Mouse (Mus musculus) activated CD4-positive, CD25-positive, alpha-beta regulatory T cell, adult 9 weeks (primary cell): ENCODE data around the gene Otud5. TPM values are rescaled to one million over a fixed set of nuclear protein-coding genes. Genes with fewer than 3 reads are reported as not detected.

Experiments
- polyA plus RNA-seq: library from polyadenylated mRNA; unstranded; fragments of 100-300 nt; shearing (Covaris generic); gene quantifications from one replicate; pipeline ENCODE4 v1.2.1, GENCODE M21; 2017

Gene Otud5
- 16.6 TPM for polyA plus RNA-seq

DNA sequence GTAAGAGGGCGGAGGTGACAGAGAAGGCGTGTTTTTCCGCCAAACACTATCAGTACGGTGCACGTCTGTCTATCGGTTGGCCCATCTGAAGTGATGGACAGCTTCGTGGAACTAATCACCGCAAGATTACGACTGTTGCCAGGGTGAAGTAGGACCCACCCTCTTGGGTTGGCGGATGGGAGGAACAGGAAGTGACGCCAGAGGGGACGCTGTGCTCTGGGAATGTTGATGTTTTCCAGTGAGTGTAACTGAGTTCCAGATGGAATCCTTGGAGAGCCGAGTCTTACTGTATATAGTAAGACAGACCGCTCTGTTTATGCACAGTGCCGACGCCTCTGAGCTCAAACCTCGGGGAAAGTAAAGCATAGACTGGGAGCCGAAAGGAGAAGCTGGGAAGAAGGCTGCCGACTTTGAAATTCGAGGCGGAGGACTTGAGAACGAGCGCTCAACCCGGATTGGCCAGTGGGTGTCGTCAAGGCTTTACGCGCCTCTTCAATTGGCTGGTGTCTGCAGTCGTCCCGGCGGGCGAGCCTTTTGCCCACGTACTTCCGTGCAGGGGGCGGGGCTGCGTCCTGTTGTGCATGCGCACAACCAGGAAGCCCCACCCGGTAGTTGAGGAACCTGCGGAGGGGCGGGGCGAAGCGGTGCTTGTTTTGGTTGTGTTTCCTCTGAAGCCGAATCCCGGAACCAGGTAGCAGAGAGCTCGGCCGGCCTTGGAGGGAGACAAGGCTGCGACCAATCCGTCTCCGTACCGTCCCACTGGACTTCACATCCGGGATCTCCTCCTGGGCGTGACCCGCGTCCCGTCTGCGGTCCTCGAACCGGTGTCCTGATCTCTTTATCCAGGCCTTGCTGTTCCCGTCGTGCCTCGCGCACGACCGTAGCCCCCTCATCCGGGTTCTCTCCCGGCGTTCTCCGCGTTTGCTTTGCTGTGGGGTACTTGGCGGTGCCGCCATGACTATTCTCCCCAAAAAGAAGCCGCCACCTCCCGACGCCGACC is at the start of gene Otud5:
Gene Otud5, plus strand, starts transcription at position 202 of the 1,000 bp plus-strand sequence.

DNA sequence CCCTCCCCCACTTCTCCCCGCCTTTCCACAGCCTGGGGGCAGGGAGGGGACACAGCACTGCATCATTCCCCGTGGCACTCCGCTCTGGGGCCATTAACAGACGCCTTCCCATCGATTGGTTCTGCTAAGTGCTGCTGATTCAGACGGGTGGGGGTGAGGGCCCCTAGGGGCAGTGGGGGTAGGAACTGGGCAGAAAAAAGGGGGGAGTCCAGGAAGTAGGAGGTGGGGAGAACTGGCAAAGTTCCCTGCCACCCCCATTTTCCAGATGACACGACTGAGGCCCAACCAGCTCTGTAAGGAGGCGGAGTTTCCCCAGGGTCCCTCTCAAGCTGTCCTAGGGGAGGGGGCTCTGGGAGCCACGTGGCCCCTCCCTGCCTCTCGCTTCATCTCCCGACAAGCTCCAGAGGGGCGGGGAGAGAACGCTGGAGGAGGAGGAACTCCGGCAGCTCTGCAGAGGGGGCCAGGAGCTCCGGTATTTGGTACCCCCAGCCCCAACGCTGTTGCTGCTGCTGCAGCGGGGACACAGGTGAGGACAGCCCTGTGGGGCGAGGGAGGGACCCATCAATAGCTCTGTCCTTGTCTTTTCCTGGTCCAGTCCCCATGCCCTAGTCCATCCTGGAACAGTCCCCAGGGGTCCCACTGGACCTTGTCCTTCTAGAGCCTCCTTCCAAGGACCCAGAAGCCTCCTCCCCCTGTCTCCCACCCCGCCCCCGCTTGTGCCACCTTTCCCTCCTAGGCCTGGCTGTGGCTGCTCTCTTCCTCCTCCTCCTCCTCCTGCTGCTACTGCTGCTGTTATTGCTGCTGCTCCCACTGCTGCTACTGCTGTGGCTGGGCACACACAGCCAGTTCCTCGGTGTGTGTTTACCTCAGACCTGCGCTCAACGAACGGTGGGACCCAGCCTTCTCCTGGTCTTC is 19.0 kb upstream of the Otud5 start, which contains the start of gene Kcnd1:
Gene Kcnd1, plus strand, starts transcription at position 425 of the 915 bp plus-strand sequence.

DNA sequence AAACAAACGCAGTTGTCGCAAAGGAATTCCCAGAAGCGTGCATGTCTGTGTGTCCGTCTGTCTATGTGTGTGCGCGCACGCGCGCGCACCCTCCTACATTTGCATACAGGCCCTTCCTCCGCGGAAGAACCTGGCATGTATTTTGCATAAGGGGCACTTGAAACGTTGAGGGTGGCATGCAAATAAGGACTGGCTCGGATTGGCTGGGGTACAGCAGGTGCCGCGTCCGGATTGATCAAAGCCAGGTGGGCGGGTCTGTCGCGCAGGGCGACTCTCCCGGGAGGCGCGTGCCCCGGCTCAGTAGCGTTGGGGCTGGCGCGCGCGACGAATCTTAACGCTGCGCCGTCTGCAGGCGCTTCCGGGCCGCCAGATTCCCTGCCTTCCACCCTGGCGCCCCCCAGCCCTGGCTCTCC is 36.8 kb downstream of the Otud5 start, which contains the start of gene Pim2:
Gene Pim2, plus strand, starts transcription at position 256 of the 413 bp plus-strand sequence.

DNA sequence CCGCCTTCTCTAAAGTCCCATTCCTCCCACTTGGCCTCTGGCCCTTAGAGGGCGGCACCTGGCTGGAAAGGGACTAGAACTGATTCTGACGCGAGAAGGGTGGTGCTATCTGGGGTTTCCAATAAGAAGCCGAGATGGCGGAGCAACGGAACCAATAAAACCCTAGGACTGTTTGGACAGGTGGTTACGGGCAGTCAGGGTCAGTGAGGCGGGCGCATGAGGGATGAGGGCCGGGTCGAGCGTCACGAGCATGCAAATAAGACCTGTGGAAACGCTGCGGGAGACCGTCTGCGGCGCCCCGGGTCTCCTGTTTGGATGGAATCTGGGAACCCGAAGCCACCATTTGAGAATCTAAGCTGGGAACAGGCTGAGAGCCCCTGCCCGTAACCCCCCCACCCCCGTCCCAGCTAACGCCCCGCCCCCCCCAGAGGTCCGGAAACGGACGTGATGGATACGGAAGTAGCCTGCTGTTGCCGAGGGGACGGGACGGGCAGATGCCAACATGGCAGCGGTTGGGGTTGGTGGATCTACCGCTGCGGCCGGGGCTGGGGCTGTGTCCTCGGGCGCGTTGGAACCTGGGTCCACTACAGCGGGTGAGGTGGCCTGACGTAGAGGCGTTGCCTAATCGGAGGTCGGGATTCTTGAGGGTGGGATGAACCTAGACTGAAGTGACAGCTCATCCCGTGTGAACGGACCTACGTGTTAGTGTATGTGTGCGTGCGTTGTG is 42.8 kb downstream of the Otud5 start, which contains the start of gene Slc35a2:
Gene Slc35a2, plus strand, starts transcription at position 188 of the 727 bp plus-strand sequence.

DNA sequence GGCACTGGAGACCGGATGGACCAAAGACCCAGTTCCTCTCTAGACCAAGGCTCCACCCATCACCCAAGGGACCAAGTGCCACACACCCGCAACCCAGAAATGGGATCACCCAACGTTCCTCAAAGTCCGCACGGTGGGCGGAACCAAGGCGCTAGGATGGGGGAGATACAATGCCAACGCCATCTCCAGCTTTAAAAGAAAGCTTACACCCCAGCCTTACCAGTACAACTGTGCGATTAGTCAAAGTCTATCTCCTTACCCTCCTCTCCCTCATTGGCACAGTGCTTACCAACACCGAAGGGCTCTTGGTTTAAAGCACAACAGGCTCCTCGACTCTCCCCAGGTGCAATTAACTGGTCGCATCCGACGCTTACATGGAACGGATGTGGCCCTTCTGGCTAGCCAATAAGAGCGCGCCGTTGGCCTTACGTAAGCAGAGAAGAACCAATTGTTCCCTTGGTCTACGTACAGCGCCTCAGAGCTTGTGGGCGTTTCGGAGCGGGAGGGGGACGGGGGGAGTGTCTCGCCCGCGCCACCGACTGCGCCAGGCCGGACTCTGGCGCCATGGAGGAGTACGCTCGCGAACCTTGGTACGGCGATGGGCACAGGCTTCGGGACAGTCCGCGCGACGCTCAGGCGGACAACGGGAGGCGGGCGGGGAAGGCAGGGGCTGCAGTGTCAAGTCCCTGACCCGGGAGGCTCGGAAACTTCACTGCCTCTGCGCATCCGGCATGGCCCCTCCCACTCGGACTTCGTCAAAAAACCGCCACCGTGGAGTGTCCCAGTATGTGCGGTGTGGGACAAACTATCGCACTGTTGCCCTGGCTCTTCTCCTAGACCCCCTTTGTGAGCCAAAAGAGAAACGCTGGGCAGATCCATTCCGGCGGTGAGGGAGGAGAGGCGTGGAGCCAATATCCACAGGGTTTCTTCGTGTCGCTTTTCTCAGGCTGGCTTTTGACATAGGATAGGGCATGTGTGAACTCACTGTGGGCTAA is 58.0 kb downstream of the Otud5 start, which contains the start of the genes Pqbp1 and Timm17b:
Gene Pqbp1, minus strand, starts transcription at position 390 of the 995 bp plus-strand sequence.
Gene Timm17b, plus strand, starts transcription at position 478 of the 995 bp plus-strand sequence.

DNA sequence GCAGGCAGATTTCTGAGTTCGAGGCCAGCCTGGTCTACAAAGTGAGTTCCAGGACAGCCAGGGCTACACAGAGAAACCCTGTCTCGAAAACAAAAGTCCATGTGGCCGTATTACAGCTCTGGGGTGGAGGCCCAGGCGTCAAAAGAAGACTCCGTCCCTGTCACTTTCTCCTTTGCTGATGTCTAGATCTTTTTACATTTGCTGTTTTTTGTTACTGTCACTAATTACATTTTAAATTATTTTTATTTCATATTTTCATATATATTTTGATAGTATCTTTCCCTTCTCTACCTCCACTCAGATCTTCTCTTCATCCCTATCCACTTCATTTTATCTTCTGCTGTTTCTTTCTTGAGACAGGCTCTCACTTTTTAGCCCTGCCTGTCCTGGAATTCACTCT is 66.6 kb downstream of the Otud5 start, which contains the start of gene Gm10491:
Gene Gm10491, minus strand, starts transcription at position 101 of the 400 bp plus-strand sequence.

DNA sequence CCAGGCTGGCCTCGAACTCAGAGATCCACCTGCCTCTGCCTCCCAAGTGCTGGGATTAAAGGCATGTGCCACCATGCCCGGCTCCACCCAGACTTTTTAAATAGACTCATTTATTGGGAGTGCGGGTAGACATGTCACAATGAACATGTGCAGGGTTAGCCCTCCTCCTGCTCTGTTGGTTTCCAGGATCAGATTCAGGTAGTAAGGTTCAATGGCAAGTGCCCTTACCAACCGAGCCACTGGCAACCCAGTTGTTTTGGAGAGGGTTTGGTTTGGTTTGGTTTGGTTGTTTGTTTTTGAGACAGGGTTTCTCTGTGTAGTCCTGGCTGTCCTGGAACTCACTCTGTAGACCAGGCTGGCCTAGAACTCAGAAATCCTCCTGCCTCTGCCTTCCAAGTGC is 68.1 kb downstream of the Otud5 start, which contains the start of gene Gm10490:
Gene Gm10490, plus strand, starts transcription at position 301 of the 400 bp plus-strand sequence.

DNA sequence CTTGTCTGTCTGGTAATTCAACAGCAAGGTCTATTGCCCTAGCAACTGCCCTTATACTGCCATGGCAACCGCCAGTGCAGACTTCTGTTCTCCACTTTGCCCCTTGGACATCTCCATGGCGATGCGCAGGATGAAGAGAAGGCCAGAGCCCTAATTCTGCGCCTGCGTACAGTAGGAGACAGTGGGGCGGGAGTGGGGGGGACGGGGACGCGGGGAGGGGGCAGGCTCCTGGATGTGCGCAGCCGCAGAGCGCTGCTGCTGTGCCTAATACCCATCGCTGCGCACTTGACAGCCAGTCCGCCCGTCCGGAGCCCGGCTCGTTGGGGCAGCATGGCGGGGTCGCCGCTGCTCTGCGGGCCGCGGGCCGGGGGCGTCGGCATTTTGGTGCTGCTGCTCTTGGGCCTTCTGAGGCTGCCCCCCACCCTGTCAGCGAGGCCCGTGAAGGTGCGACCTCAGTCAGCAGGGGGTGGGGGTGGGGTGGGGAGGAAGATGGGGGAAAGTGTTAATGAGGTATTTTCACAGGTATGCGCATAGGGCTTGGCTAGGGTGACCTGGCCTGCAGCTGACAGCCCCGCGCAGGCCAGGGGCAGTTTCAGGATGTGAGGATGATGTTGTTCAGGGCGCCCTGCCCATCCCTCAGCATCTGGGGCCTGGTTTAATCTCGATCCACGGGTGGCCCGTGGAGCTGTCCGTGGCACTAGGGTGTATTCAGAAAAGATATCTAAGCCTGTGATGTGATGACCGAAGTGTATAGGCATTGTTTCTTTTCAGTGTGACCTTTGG is 78.6 kb downstream of the Otud5 start, which contains the start of gene Pcsk1n:
Gene Pcsk1n, plus strand, starts transcription at position 222 of the 783 bp plus-strand sequence.

Other genes with a start within 250 kb of the Otud5 start
- gene Ccdc22, start 235.8 kb upstream of the Otud5 start, polyA plus RNA-seq, result 23.9 TPM
- gene Cacna1f, start 234.3 kb upstream of the Otud5 start, polyA plus RNA-seq, result not detected
- 19.6 TPM for gene Syp, start 202.9 kb upstream of the Otud5 start, polyA plus RNA-seq
- gene Prickle3, start 184.1 kb upstream of the Otud5 start, polyA plus RNA-seq, result 35.1 TPM
- 130 TPM for gene Plp2, start 170.0 kb upstream of the Otud5 start, polyA plus RNA-seq
- not detected for gene Magix, start 160.1 kb upstream of the Otud5 start, polyA plus RNA-seq
- gene Gpkow, start 144.2 kb upstream of the Otud5 start, polyA plus RNA-seq, result 69.0 TPM
- gene Wdr45, start 127.0 kb upstream of the Otud5 start, polyA plus RNA-seq, result 85.0 TPM
- gene Gm45208, start 119.1 kb upstream of the Otud5 start, polyA plus RNA-seq, result not detected
- 35.0 TPM for gene Praf2, start 112.9 kb upstream of the Otud5 start, polyA plus RNA-seq
- 0.70 TPM for gene Ccdc120, start 90.5 kb upstream of the Otud5 start, polyA plus RNA-seq
- 47.9 TPM for gene Tfe3, start 78.8 kb upstream of the Otud5 start, polyA plus RNA-seq
- 112 TPM for gene Gripap1, start 51.6 kb upstream of the Otud5 start, polyA plus RNA-seq
- gene Kcnd1, start 19.1 kb upstream of the Otud5 start, polyA plus RNA-seq, result 1.1 TPM
- 75.3 TPM for gene Pim2, start 36.9 kb downstream of the Otud5 start, polyA plus RNA-seq
- 41.7 TPM for gene Slc35a2, start 42.7 kb downstream of the Otud5 start, polyA plus RNA-seq
- 155 TPM for gene Pqbp1, start 57.9 kb downstream of the Otud5 start, polyA plus RNA-seq
- 154 TPM for gene Timm17b, start 58.0 kb downstream of the Otud5 start, polyA plus RNA-seq
- not detected for gene Gm10491, start 66.5 kb downstream of the Otud5 start, polyA plus RNA-seq
- gene Gm10490, start 68.2 kb downstream of the Otud5 start, polyA plus RNA-seq, result not detected
- not detected for gene Pcsk1n, start 78.5 kb downstream of the Otud5 start, polyA plus RNA-seq
- gene Eras, start 87.2 kb downstream of the Otud5 start, polyA plus RNA-seq, result not detected
- gene Hdac6, start 106.5 kb downstream of the Otud5 start, polyA plus RNA-seq, result 21.6 TPM
- 41.6 TPM for gene Gata1, start 136.7 kb downstream of the Otud5 start, polyA plus RNA-seq
- gene Glod5, start 177.1 kb downstream of the Otud5 start, polyA plus RNA-seq, result not detected
- 27.3 TPM for gene Suv39h1, start 233.4 kb downstream of the Otud5 start, polyA plus RNA-seq
- gene Was, start 249.1 kb downstream of the Otud5 start, polyA plus RNA-seq, result 92.8 TPM